Mouse (Mus musculus): ENCODE data around the gene Rpl38.
A peak's percentile ranks its signal among the peaks of the same experiment; 100 is the strongest.

Rpl38 gene

GRCm38 (mm10) chr11:114681054-114681453 lies 12.7 kb downstream of the Rpl38 start:
- peak; percentile 71 for DNase-seq

DNA sequence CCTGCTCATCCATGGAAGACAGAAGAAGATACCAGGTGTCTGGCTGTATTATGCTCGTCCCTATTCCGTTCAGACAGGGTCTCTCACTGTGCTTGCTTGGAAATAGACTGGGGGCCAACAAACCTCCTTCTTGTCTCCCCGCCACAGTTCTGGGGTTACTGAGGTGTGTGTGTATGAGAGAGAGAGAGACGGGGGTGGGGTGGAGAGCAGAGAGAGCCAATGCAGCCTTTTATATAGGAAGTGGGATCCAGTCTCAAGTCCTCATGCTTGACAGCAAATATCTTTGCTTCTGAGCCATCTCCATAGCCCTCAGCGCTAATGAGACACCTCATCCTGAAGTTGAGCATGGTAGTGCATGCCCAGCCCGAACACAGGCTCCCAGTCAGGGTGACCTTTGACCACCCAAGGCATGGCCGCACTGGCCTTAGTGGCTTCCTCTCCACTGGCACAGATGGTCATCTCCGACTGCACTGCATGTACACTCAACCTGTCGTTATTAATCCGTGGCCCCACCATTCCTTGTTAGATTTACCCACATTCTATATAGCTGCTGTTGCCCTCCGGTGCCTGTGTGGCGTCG lies 14.1 kb downstream of the Rpl38 start:
- DNase-seq, result peak; percentile 63

GRCm38 (mm10) chr11:114683029-114683721 lies 14.9 kb downstream of the Rpl38 start:
- peak; percentile 69 for DNase-seq

GRCm38 (mm10) chr11:114683722-114684621 lies 15.6 kb downstream of the Rpl38 start:
- peak; percentile 75 for DNase-seq

- DNase-seq, result peak; percentile 100
These were observed 16.5 kb downstream of the Rpl38 start for GRCm38 (mm10) chr11:114684627-114685373.

DNA sequence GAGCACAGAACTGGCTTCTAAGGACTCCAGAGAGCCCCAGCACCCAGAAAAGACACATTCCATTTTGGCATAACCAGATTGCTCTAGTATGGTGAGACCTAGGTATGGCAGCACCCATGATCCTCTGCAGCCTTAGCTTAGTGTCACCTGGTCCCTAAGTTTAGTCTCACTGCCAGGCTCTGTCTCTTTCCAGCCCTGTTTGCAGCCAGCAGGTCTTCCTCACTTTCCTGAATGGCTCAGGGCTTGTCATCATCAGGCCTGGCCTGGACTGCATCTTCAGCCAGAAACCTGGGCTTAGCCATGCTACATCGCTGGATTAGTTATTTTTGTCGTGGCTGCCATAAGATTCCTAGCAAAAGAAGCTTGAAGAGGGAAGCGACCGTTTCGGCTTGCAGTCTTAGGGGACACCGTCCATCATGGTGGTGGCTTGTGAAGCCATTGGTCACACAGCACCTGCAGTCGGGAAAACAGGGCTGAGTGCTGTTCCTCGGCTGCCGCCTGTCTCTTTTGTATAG lies 17.3 kb downstream of the Rpl38 start:
- no peak for DNase-seq

GRCm38 (mm10) chr11:114686221-114686959 lies 18.1 kb downstream of the Rpl38 start:
- peak; percentile 71 for DNase-seq

GRCm38 (mm10) chr11:114687574-114688188 lies 19.4 kb downstream of the Rpl38 start:
- peak; percentile 53 for DNase-seq

- peak; percentile 46 for DNase-seq
These were observed 20.4 kb downstream of the Rpl38 start for GRCm38 (mm10) chr11:114688729-114689128.

GRCm38 (mm10) chr11:114690192-114690591 lies 21.9 kb downstream of the Rpl38 start:
- DNase-seq, result peak; percentile 72

DNA sequence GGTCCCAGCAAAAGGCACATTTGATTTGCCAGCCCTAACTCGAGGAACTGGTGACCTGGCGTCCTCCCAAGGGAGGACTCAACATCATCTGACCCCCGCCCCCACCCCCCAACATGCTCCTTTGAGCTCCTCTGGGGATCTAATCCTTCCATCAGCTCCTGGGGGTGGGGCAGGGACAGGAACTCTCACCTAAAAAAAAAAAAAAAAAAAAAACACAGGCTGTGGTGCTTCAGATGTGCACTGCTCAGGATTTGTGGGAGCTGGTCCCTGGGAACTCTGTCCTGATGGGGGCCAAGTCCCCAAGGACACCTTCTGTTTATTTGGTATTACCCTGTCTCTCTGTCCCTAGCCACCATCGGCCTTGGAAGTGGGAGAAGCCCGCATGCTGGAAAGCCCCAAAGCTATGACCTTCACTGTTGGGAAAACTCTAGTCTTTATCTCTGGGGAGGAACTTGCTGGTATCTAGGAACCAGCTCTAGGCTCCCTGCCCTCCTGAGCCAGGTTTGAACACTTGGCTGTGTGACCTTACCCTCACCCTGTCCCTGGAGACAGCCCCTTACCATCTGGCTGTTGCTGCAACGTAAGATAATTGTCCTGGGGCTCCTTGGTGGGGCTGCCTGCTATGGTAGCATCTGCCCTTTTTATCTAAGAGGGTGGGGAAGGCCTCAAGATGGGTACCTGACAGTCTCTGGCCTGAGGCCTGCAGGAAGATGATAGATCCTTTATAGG lies 23.3 kb downstream of the Rpl38 start:
- DNase-seq, result peak; percentile 46

GRCm38 (mm10) chr11:114692601-114693000 lies 24.3 kb downstream of the Rpl38 start:
- DNase-seq, result no peak

DNA sequence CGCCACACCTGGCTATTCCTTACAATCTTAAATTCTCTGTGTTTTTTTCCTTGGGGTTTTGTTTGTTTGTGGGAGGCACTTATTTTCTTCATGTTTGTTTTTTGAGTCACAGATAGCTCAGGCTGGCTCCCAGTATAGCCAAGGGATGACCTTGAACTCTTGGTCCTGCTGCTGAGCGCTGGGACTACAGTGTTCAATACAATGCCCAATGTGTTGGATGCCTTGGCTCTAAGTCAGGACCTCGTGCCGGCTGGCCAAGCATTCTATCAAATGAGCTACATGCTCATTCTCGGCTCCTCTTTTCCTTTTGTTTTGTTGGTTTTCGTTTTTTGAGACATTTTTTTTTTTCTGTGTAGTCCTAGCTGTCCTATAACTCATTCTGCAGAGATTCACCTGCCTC lies 25.1 kb downstream of the Rpl38 start:
- no peak for DNase-seq

DNA sequence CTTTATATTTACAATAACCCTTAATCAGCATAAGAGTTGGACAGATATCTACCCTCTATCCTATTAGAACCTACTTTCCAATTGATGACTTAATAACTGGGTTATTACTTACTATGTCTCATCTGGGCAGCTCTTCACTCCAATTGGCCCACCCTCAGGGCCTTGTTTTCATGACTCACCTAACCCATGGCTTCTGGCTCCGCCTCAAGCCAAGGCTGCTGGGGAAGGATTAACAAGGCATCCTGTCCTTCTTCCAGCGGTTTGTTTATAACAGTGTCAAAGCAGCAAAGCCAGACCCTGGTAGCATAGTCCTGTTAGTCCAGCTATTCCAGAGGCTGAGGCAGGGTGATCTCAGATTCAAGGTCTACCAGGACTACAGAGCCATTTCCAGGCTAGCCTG lies 26.1 kb downstream of the Rpl38 start:
- DNase-seq, result peak; percentile 23

- no peak for DNase-seq
These were observed 30.2 kb downstream of the Rpl38 start for GRCm38 (mm10) chr11:114698496-114698895.

DNA sequence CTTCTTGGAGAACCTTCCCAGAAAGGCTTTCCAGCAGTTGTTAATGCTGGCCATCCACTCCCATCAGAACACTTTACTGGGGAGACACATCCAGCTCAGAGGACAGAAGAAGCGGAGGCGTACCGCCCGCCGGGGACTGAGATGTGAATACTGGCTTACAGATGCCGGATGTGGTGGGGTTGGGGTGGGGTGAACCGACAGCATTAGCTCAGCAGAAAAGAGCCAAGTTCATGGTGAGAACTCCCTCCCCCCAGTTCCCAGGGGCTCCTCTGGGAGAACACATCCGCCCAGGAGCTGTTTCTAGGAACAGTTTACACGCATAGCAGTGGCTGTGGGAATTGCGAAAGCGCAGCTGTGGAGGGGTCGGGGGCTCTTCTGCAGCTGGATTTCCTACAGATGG lies 31.2 kb downstream of the Rpl38 start:
- no peak for DNase-seq

DNA sequence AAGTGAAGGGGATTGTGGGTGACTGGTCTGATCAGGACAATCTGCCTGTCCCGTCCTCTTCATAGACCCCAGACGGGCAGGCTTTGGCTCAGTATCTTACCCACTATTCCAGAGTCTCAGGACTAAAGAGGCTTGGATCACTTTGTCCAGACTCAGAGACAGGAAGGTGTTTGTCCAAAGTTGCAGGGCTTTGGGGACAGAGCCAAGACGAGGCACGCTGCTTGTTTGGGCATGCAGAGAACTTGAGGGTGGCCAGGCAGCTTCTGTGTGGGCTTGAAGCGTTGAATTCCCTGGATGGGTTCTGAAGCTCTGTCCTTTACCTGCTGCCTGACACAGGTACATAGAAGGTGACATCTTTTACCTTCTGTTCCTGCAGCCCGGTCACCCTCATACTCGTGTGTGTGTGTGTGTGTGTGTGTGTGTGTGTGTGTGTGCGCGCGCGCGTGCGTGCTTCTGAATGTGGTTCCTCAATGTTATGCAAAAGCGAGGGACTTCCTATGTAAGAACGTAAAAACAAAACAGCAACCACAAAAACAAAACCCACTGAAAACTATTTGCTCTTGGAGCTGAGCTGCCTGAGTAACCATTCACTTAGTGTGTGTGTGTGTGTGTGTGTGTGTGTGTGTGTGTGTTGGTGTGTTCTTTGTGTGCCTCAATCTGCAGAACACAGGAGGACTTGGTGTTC lies 34.1 kb downstream of the Rpl38 start:
- DNase-seq, result peak; percentile 18

- DNase-seq, result peak; percentile 22
These were observed 34.7 kb downstream of the Rpl38 start for GRCm38 (mm10) chr11:114702996-114703361.

GRCm38 (mm10) chr11:114704071-114704913 lies 36.0 kb downstream of the Rpl38 start:
- peak; percentile 67 for DNase-seq
